Mouse (Mus musculus): ENCODE results near the gene Glipr1l3. TPM values are rescaled to one million over a fixed set of nuclear protein-coding genes. Genes with fewer than 3 reads are reported as not detected.
A peak's percentile ranks its signal among the peaks of the same experiment; 100 is the strongest.
"Not testable (repeated sequence)": the region's sequence is repeated elsewhere in the genome, so short reads cannot be mapped to it uniquely, and the experiment has no call there.

Gene Glipr1l3
- not detected for polyA plus RNA-seq (2017; shearing (Covaris generic))

DNA sequence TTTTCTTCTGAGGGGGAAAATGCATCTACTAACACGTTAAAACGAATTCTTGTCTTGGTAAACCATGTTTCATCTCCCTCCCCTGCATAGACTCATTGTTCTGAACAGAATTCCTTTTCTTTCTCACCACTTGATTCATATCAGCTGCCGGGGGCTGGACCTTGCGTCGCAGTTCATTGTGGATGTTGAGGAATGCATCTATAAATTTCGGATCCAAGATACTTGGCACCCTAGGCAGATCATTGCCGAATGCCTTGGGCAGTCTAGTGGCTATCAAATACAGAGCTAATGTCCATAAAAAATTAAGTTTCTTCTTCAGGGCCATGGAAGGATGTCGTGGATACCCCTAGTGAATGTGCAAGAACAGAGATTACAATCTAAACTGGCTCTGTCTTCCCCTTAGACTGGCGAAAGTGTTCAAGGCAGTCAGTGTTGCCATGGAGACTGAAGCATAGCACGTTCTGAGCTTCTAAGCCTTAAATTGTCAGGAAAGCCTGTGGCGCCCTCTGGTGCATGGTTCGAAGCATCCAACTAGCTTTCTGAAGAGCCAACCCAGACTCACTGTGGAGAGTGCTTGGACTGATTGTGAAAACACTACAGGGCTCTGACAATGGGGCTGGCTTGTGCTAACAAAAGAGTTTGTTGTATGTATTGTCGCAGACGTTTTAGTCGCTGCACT lies at the start of gene Glipr1l3:
Gene Glipr1l3 (minus strand): TSS at position 446 of the 679 bp plus-strand sequence.
- peak; percentile 45 for ATAC-seq

DNA sequence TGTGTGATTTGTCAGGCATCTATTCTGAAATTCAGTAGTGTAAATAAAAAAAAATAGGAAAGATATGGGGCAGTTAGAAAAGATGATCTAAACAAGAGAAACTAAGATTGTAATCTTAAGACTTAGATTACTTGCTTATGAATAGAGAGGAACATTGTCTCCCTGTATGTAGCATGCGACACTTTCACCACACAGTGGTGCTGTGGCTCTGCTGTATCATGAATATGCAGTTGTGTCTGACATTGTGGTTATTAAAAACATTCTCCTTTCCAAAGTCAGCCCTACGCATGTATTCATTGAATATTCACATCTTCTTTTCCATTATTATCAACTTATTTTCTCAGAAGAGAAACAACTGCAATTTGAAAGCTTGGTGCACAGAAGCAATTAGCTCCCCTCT lies 43.3 kb upstream of the Glipr1l3 start:
- ATAC-seq = no peak

DNA sequence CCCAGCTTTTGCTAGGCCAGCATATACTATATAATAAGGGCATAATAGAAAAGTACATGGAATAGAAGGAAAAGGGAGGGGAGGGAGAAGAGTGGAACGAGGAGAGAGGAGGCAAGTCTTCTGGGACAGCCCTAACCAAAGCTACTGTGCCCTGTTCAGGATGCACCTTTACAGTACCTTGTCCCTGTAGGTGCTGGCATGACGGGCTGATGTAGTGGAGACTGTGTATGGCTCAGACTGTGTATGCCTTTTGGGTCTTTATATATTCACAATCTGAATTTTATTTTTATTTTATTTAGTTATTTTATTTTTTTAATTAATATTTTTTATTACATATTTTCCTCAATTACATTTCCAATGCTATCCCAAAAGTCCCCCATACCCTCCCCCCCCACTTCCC lies 33.8 kb upstream of the Glipr1l3 start:
- ATAC-seq = not testable (repeated sequence)

DNA sequence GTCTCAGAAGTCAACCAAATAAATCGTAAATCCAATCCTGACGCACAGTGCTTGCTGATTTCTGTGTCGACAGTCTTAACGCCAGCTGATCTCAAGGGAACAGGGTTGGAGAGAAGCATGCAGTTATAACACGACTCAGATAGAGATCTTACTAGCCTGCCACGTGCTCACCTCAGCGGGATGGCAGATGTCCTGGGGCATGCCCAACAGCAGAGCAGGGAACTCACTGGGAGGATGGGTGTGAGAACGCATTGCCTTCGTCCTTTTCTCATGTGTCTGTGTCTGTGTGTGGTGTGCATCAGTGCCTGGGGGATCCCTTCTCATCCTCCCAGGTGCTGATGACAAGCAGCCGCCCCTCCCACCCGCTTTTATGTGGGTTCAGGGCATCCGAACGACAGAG lies 16.9 kb upstream of the Glipr1l3 start:
- not testable (repeated sequence) for ATAC-seq

DNA sequence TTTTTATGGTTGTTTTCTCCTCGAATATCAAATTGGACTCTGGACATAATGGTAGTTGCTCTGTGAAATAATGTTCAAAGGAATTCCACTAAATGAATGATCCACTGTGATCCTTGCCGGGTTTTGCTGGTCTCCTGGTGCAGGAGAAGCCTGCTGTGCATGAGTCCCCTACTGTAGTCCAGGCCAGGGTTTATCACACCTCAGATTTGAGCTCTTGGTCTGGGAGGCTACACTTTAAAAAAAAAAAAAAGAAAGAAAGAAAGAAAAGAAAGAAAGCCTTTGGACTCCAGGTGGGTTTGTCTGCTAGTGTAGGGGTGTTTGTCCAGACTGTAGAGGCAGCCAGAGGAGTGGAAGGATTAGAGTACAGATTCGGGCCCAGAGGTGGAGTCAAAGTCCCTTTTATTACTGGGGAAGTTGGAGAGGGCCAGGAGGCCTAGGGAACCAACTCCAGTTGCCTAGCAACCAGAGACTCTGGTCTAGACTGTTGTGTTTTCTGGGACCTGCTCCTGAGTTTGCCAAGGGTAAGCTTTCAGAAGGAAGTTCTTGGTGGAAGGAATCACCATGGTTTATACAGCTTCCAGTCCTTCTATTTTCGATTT lies 3.1 kb upstream of the Glipr1l3 start, which contains the start of gene Caps2:
Gene Caps2 (plus strand): TSS at position 454 of the 599 bp plus-strand sequence.
- no peak for ATAC-seq

DNA sequence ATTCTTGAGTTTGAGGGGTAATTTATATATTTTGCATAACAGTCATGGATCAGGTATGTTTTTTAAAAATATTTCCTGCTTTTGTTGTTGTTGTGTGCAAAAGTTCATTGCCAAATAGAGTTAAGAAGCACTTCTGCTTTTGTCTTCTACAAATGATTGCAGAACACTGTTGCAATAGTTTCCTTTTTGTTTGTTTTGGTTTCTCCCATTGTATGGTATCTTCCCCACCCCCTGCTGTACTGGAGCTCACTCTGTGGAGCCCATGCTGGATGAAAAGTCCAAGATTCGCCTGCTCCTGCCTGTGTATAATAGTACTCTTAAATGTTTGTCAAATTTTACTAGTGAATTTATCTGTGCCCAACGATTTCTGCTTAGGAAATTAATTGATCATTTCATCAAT lies 20.3 kb downstream of the Glipr1l3 start:
- ATAC-seq = no peak

DNA sequence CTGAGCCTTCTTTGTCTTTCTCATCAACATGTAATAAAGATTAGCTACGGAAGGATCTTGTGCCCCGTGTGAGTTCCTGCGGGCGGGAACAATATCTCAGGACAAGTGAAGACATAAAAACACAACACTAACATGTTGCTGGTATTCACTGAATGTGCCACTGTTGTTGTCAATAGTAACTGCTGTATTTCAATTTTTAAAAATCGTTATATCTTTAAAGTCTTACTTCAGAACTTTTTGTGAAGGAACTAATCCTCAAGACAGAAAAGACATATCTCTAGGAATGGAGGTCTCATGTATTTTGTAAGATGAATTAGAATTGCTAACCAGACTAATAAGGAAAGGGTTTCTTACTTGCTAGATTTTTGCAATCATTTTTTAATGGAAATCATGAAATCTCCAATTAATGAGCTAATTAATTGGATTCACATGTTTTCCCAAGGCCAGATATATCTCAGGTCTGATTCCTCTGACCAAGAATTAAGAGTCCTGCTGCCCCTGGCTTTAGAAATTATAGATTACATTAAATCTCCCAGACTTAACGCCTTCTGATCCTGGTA lies 21.2 kb downstream of the Glipr1l3 start:
- ATAC-seq = no peak

- ATAC-seq = no peak
These were observed 21.9 kb downstream of the Glipr1l3 start for GRCm38 (mm10) chr10:112138050-112138870.

- no peak for ATAC-seq
These were observed 27.9 kb downstream of the Glipr1l3 start for GRCm38 (mm10) chr10:112132194-112132593.

GRCm38 (mm10) chr10:112127682-112128230 lies 32.4 kb downstream of the Glipr1l3 start:
- ATAC-seq = not testable (repeated sequence)

GRCm38 (mm10) chr10:112125090-112125489 lies 35.0 kb downstream of the Glipr1l3 start:
- ATAC-seq = not testable (repeated sequence)

DNA sequence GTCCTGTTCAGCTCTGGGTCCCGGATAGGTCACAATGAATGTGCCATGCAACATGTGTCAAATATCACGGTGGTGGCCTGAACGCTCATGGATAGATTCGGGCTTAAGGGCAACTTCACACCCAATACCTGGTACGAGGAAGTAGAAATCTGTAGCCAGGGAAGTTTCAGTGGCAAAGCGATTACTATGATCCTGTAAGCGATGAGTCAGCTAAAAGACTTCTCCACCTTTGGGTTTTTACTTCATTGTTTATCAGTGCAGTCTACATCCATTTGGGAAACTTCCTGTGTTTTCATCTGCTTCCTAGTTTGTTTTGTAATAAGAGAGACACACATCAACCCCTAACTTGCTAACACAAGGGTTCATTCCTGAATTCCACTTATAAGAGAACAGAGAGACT lies 49.7 kb downstream of the Glipr1l3 start:
- no peak for ATAC-seq

DNA sequence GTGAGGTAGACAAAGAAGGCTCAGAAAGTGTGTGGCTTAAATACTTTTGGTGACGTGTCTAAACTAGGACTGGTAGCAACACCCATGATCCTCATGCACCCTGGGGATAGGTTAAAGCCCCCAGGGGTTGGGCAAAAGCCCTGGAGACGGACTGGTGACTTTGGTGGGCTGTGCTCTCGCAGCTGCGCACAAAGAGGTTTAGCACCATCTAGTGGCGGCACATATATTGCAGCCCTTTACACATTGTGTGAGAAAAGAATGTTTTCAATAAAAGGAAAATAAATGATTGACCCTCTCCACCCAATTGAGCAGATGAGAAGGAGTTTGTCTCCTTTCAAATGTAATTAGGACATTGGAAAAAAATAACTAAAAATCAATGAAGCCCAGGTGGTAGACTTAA lies 54.3 kb downstream of the Glipr1l3 start:
- peak; percentile 56 for ATAC-seq

Other genes starting within 250 kb of the Glipr1l3 start
- 10 to 100 TPM; 43.4 to 46.6 TPM for gene Krr1, start 187.7 kb downstream of the Glipr1l3 start, polyA plus RNA-seq (2017; shearing (Covaris generic))
- gene Glipr1, start 157.7 kb downstream of the Glipr1l3 start, polyA plus RNA-seq (2017; shearing (Covaris generic)) = 100 to 1,000 TPM; 116 to 144 TPM
- gene Glipr1l1, start 100.1 kb downstream of the Glipr1l3 start, polyA plus RNA-seq (2017; shearing (Covaris generic)) = not detected
- gene Glipr1l2, start 77.0 kb downstream of the Glipr1l3 start, polyA plus RNA-seq (2017; shearing (Covaris generic)) = under 1 TPM in 1 of 2 experiments, not detected in 1; 0.47 TPM
- gene Caps2, start 3.3 kb upstream of the Glipr1l3 start, polyA plus RNA-seq (2017; shearing (Covaris generic)) = not detected
- not detected for gene Kcnc2, start 110.8 kb upstream of the Glipr1l3 start, polyA plus RNA-seq (2017; shearing (Covaris generic))

Data from CD4-positive, CD25-positive, alpha-beta regulatory T cell, adult 4 months (primary cell).